Mouse (Mus musculus) spleen, adult 12 weeks (tissue): ENCODE measurements around the gene Camkk1.

ENCODE experiments used
- DNase-seq: peaks from one replicate; pipeline ENCODE4 v3.0.0; 2022; ENCODE audit warnings: low spot score

Gene Camkk1

DNA sequence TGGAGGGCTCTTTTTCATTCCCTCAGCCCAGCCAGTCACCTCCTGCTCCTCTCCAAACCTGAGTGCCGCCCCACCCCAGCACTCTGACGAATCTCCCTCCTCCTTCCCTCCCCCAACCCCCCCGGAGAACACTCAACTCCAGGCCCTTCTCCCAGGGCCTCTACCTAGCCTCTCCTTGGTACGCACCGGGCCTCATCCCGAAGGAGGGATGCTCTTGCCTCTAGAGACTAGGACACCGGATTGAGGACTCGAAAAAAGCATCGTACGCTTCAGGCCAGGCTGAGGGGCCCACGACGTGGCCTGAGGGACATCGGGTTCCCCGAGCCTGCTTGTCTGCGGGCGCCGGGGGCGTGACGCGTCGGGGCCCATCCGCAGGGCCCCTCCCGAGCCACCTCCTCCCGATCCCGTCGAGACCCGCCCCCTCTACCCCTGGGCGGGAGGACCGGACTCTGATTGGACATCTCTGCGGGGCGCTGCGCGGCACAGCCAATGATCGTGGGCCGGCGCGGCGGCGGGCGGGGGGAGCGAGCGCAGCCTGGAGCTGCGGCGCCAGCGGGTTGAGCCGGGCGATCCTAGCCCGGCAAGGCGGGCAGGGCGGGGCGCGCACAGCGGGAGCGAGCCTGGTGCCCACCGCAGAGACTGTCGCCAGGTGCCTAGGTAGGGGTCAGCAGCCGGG, at the start of gene Camkk1:
TSS of gene Camkk1 (plus strand) at position 538 of the 676 bp plus-strand sequence.
- DNase-seq, result peak; percentile 69

DNA sequence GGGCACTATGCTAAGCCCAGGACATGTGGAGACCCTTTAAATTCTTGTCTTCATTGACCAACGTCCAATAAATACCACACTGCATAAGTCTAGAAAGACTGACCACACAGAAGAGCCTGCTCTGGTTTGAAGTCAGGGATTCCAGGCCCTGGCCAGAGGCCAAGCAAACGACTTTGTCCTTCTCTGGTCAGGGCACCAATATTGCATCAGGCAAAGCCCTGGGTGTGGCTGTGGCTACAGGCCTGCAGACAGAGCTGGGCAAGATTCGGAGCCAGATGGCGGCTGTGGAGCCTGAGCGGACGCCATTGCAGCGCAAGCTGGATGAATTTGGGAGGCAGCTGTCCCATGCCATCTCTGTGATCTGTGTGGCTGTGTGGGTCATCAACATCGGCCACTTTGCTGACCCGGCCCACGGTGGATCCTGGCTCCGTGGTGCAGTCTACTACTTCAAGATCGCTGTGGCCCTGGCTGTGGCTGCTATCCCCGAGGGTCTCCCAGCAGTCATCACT, 43.8 kb upstream of the Camkk1 start:
- no peak for DNase-seq

DNA sequence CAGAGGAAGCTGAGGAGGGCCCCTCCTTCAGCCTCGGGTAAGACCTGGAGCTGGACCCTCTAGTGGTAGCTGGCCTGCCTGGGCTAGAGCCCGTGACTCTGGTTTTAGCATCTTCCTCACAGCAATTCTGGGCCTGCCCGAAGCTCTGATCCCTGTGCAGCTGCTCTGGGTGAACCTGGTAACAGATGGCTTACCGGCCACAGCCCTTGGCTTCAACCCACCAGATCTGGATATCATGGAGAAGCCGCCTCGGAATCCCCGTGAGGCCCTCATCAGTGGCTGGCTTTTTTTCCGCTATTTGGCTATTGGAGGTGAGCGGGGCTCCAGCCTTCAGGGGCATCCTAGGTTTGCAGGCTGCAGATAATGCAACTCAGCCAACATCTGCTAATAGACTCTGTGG, 36.3 kb upstream of the Camkk1 start:
- no peak for DNase-seq

DNA sequence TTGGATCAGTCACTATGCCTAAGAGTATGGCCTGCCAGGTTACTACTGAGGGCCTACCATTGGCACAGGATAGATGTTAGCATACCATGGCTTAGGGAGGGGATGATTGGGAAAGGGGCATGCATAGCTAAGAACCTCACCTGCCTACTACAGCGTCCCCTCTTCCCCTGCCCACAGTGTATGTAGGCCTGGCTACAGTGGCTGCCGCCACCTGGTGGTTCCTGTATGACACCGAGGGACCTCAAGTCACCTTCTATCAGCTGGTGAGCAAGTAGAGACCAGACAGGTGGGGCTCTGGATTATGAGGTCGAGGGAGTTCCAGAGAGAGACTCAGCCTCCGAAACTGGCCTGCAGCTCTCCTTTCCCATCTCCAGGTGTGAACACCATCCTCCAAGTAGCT, 35.5 kb upstream of the Camkk1 start:
- no peak for DNase-seq

DNA sequence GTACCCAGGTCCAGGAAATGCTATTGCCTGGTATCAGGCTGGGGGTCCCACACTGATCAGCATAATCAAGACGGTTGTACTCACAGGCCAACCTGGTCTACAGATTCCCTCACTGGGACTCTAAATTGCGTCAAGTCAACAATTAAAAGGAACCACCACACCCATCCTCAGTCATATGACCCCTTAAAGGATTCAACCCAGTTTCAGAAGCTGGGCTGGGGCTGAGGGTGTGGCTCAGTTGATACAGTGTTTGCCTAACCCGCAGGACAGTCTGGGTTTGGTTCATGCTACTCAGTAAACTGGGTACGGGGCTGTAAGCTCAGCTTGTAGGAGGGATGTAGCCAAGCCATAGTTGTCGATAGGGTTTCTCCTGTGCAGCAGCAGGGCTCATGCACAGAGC, 32.1 kb upstream of the Camkk1 start:
- DNase-seq, result no peak

DNA sequence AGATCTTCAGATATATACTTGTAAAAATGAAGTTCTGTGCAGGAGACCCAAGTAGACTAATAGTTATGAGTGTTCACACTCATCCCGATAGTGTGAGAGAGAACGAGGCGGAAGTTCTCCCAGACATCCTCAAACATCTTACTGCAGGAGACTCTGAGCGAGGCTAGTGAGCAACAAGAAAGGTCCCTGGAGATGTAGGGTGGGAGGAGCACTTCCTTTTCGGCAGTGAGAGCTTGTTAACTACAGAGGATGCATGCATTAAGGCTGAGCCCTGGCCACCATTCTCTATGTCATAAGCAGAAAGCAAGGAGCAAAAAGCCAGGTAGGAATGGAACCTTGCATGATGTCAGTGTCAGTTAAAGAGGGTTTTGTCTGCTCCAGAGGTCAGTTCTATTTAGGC, 31.6 kb upstream of the Camkk1 start:
- DNase-seq, result no peak

DNA sequence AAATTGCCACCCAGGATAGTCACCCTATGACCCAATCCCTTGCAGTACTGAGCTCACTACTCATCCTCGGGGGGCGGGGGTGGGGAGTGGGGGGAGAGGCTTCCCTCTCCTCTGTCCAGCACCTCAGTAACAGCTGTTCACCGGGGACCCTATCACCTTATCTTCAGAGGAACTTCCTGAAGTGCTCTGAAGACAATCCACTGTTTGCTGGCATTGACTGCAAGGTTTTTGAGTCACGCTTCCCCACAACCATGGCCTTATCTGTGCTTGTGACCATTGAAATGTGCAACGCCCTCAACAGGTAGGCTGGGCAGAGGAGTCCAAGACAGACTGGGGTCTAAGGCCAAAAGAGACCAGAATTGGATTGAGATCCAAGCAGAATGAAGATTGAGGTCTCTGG, 31.0 kb upstream of the Camkk1 start:
- DNase-seq, result no peak

DNA sequence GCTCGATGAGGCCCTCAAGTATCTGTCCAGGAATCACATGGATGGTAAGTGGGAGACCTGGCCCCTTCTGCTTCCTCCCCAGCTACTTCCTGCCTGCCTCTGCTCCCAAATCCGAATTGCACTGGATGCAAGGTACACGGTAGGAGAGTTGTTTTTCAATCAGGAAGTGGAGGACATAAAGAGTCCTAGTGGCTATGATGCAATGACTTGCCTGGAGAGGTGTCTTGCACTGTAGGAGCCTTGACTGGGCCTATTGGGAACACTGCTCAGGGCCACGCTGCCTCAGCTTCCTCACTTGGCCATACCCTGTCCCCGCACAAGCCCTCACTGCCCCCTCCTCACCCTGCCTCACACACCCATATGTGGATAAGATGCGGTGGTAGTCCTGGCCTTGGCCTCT, 29.8 kb upstream of the Camkk1 start:
- no peak for DNase-seq

DNA sequence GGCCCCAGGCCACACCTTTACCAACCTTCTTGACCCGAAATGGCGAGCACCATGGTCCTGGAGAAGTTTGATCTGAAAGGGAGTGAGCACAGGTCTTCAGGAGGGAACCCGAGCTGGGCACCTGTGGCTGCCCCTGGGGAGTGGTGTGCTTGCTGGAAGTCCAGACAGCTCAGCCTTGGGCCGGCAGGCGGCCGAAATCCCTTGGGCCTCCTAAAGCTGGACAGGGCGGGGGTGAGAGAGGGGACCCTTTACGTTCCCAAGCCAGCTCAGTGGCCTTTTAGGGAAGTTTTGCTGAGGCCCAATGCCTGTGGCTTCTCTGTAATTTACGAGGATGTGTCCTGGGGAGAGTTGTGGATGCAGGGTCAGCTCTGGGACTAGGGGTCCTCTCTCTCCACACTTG, 28.1 kb upstream of the Camkk1 start:
- no peak for DNase-seq

DNA sequence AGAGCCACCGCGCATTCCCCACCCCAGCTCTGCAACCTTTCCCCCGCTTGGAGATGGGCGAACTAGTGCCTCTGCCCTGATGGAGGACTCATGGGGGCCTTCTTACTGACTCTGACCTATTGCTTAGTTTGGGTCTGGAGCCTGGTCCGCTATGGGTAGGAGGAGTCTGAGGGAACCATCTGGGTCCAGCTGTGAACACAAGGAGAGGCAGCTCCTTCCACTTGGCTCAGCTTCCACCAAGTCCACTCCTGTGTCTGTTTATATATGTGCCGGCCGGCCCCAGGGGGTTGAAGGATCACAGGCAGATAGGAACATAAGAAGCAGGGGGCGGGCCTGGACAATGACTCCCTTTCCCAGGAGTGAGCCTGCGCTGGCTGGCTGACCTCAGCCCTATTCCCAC, 26.8 kb upstream of the Camkk1 start:
- DNase-seq, result no peak

DNA sequence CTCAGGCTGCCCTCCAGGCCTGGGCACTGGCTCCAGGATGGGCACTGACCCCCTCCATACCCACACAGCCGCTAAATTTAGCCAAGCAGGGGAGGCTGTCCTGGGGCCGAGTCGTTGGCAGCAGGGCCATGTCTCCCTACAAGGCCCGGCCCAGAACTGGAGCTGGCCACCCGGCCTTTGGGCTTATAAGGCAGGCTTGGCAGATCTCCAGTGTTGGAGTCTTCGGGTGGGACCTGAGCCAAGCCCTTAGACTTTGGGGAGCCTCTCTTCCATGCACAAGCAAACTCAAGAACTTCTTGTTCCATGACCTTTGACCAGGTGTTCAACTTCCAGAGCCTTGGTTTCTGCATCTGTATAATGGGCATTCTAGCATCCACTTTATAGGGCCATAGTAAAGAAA, 22.5 kb upstream of the Camkk1 start:
- no peak for DNase-seq

DNA sequence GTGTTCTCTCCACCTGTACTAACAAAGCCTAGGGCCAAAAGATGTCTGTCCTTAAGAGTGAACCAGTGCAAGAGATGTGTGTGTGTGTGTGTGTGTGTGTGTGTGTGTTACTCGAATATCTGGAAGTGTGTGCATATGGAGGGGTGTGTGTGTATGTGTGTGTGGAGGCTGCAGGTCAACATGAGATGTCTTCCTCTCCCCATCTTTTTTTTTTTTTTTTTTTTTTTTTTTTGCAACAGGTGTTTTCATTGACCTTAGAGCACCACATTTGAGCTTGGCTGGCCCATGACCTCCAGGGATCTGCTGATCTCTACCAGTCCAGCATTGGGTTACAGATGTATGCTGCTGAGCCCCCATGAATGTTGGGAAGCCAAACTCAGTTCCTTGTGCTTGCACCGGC, 22.0 kb upstream of the Camkk1 start:
- no peak for DNase-seq

DNA sequence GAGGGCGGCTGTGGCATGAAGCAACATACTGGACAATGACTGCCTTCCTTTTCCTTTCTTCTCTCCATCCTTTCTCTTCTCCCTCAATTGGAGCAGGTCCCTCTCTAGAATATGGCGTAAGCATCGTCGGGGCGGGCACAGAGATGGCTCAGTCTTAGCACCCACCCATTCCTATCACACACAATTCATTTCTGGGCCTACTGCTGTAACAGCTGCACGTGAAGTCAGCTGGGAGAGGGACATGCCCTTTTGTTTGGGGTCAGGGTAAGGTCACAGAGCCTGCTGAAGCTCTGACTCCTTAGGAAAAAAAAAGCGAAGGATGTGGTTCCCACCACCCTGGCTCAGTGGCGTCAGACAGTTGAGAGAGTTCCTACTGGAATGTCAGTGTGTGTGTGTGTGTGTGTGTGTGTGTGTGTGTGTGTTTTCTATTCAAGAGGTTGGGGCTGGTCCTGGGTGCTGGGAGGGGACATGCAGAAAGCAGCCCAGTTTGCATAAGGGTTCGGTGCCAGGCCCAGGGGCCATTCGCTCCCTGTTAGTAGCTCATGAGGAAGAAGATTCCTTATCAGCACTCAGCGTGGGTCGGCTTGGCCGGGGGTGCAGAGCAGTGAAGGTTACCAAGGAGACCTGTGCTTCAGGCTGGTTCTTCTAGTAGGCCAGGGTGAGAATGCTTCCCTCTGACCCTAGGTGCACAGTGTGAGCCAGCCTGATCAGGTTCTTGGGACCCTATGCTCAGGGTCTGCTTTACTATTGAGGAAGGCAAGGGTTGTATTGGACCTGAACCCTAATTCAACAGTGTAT, 21.1 kb upstream of the Camkk1 start:
- DNase-seq, result no peak

DNA sequence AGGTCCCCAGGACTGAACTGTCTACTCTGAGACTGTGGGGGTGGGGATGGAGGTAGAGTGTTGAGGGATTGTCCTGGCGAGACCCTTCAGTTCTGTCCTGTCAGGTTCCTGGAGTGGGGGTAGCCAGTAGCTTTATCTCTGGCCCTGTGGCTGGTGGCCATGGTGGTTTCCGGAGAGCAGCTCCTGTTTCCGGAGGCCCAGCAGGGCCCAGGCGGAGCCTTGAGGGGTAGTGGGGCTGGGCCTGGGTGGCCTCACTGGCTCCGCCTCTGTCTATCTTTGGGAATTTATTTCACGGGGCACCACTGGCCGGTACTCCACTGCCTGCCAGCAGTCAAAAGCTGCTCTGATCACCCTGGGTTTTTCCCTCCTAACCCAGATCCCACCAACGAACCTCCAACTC, 20.0 kb upstream of the Camkk1 start, which contains the start of gene P2rx1:
TSS of gene P2rx1 (plus strand) at position 333 of the 400 bp plus-strand sequence.
- DNase-seq, result no peak

DNA sequence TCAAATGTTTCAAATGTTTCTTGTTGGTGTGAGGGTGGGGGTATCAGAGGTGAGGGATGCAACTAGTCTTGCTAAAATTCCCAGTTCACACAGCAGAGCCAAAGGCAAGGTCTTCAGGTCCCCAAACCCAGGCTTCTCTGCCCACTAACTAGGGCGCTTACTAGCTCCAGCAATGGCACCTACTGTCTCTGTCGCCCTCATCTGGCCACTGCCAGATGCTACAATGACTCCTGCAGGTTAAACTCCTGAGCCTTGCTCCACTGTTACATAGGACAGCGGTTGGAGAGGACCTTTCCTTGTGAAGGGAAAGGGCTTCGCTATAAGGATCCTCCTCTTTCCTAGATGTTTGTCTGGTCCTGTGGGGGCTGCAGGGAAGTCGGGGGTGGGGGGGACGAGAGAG, 17.8 kb upstream of the Camkk1 start:
- DNase-seq, result no peak

DNA sequence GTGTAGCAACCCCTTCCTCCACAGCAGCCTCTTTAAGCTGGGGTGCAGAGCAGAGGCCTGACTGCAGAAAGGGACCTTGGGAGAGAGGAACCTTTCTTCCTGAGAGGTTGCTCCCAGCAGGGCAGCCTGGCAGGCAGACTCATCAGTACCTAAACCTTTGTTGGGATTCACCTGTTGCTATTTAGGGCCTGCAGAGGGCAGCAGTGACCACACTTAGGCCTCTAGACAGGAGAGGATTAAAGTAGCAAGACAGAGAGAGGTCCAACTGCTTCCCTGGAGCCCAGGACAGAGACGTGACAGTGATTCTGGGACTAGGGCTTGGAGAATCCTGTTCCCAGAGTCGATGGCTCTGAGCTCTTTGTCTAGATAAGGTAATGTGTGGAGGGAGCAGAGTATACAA, 12.4 kb upstream of the Camkk1 start:
- DNase-seq, result no peak

DNA sequence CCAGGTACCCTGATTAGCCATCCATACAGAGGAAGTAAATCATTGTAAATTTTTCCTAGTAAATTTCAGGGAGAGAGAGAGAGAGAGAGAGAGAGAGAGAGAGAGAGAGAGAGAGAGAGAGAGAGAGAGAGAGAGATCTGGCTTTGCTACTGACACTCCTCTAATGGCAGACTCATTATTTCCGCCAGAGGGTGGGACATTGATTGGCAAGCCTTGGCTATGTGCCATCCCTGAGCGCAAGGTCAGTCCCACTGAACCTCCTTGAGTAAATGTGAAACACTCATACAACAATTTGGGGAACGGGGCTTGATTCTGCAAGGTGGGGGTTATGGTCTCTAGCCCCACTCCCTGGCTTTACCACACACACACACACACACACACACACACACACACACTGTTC, 11.7 kb upstream of the Camkk1 start:
- no peak for DNase-seq

DNA sequence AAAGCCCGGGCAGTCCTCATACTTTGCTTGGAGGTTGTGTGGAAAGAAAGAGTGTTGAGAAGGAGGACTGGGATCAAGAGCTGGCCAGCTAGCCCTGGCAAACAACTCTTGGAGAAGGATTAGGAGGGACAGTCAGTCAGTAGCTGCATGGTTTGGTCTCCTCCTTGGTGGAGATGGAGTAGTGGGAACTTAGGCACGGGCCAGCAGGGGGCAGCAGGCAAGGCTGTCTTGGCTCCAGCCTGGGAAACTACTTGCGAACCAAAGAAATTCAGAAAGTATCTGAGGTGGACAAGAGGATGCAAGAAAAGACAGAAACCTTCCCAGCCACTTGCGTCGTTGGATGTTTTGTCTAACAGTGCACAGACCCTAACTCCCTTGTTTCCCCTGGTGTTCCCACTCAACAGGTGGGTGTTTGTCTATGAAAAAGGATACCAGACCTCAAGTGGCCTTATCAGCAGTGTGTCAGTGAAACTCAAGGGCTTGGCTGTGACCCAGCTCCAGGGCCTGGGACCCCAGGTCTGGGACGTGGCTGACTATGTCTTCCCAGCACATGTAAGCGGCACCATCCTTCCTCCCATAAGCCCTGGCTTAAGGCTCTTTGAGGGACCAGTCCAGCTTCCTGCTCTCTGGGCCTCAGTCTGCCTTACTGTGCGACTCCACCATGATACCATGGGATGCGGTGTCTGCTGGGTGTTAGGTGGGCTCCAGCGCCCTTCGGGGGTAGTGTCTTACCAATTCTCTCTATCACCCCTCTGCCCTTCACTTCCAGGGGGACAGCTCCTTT, 10.9 kb upstream of the Camkk1 start:
- peak; percentile 21 for DNase-seq

DNA sequence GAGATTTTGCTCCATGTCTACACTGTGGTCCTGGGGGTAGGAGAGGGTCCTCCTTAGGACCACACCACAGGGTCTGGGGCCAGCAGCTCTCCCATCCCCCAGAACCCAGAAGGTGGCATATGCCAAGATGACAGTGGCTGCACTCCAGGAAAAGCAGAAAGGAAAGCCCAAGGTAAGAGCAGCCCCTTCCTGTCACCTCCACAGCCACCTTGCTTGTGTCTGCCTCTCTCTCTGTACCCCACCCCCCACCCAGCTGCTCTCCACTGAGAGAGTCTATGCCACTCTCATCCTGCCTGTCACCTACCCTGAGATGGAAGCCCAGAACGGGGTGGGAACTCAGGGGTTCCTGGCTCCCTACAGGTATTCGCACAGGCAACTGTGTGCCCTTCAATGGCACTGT, 10.0 kb upstream of the Camkk1 start:
- DNase-seq, result no peak

DNA sequence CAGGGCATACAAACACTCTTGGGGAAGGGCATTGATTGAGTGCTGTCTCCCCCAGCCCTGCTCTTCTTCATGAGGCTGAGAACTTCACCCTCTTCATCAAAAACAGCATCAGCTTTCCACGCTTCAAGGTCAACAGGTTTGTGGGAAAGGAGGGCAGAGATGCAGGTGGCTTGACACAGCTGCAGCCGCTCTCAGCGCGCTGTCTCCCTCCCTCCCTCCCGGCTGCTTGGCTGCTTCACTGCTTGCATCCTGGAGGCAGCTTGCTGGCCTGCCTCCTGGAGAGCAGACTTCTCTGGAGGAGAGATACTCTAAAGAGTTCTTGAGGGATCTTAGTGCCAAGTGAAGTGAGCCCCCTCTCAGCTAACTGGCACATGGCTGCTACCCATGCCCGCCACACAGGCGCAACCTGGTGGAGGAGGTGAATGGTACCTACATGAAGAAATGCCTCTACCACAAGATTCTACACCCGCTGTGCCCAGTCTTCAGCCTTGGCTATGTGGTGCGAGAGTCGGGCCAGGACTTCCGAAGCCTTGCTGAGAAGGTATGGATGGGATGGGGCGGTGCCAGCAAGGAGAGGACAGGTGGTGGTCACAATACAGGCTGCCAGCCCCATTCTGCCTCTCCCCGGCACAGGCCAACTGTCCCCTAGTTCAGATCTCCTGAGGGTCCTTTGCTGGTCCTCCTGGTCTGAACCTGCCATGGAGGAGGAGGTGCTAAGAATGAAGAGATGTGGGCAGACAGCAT, 9.1 kb upstream of the Camkk1 start:
- no peak for DNase-seq

DNA sequence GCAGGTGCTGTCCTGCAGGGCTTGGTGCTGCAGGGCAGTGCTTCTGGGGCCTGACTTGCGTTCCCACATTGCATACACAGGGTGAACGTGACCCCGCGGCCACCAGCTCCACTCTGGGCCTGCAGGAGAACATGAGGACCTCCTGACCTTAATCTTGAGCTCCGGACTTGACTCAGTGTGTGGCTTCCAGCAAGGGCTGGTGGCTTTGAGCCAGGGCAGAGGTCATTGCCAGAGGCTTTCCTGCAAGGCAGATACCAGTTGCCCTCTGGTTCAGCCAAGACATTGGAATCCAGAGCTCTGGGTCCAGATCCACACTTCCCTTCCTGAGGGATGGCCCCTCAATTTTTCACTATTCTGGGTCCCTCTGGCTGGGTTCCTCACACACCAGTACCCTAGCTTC, 4.8 kb upstream of the Camkk1 start:
- DNase-seq, result no peak

DNA sequence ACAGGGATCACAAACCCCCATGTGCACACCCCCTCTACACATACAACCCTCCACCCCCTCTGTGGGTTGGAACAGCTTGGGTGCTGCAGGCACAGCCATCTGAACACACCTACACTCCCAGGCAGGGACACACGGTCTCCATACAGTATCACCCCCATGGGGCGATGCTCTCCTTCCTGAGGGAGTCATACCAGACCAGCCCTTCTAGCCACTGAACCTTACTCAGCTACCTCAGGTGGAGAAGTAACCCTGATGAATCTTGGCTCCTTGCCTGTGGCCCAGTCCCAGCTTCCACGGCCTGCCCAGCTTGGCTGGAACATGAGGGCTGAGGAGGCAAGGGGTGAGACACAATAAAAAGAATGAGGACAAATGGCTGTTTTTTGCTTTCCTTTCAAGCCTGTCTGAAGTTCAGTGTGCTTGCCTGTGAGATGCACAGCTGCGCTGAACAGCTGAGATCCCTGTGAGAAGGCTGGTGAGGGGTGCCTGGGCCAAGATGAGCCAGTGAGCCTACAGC, 3.9 kb upstream of the Camkk1 start:
- no peak for DNase-seq
